Mouse (Mus musculus) c-Kit-negative CD71-positive TER-119-positive erythroid progenitor cells, embryonic 14.5 days (primary cell): ENCODE measurements around the gene Lman1l.

Source experiments
- DNase-seq: peaks from one replicate; pipeline ENCODE4 v3.0.0-alpha.2; 2013; ENCODE audit warnings: low read depth, low spot score

Gene Lman1l

GRCm38 (mm10) chr9:57577144-57577849 lies 43.3 kb downstream of the Lman1l start:
- peak; percentile 30 for DNase-seq

DNA sequence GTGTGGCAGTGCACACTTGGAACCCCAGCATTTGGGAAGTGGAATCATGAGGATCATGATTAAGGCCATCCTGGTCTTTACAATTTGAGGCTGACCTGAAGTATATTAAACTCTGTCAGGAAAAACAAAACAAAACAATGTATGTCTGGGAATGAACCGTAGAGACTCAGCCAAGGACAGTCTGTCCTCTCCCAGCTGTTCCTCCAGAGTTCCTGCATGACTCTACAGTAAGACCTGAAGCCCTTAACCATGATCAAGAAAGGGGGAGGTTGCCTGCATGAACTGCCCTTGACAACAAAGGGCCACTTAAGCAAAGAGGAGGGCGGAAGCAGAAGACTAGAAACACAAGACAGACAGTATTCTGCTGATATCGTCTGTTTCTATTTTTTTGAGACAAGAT lies 45.0 kb downstream of the Lman1l start:
- no peak for DNase-seq

- no peak for DNase-seq
These were observed 46.2 kb downstream of the Lman1l start for GRCm38 (mm10) chr9:57574397-57574796.

DNA sequence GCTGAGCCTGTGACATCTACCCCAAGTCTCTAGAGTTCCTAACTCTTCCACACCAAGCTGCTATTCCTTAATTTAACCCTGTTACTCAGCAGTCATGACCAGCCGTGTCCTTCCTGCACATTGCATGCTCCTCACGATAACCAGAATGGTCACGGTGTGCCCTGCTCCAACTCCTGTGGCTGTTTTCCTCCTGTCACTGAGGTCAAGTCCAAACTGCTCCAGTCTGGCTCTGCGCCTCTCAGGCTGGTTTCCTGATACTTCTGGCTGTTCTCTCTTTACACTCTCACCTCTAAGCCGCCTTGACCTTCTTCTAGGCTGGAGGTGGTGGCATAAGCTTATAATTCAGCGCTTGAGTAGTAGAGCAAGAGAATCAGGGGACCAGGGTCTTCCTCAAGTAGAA lies 52.1 kb downstream of the Lman1l start:
- DNase-seq = no peak

- DNase-seq = no peak
These were observed 53.7 kb downstream of the Lman1l start for GRCm38 (mm10) chr9:57566846-57567245.

- DNase-seq = no peak
These were observed 54.8 kb downstream of the Lman1l start for GRCm38 (mm10) chr9:57565741-57566221.

DNA sequence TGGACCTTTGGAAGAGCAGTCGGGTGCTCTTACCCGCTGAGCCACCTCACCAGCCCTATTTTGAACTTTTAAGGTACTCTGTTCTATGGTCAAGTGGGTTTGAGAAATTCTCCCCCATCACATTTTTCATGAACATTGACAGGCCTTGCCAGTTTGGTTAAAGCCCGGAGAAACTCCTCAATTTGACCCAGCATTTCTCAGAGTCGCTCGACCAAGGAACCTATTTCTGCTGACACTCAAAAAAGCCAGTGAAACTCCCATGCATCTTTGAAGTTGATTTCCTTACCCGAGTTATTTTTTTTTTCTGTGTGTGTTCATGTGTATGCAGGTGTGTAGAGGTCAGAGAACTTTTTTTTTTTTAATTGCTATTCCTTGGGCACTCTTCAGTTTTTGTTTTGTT lies 56.0 kb downstream of the Lman1l start:
- no peak for DNase-seq

GRCm38 (mm10) chr9:57562896-57563372 lies 57.6 kb downstream of the Lman1l start:
- no peak for DNase-seq

GRCm38 (mm10) chr9:57561711-57562099 lies 58.9 kb downstream of the Lman1l start:
- no peak for DNase-seq

DNA sequence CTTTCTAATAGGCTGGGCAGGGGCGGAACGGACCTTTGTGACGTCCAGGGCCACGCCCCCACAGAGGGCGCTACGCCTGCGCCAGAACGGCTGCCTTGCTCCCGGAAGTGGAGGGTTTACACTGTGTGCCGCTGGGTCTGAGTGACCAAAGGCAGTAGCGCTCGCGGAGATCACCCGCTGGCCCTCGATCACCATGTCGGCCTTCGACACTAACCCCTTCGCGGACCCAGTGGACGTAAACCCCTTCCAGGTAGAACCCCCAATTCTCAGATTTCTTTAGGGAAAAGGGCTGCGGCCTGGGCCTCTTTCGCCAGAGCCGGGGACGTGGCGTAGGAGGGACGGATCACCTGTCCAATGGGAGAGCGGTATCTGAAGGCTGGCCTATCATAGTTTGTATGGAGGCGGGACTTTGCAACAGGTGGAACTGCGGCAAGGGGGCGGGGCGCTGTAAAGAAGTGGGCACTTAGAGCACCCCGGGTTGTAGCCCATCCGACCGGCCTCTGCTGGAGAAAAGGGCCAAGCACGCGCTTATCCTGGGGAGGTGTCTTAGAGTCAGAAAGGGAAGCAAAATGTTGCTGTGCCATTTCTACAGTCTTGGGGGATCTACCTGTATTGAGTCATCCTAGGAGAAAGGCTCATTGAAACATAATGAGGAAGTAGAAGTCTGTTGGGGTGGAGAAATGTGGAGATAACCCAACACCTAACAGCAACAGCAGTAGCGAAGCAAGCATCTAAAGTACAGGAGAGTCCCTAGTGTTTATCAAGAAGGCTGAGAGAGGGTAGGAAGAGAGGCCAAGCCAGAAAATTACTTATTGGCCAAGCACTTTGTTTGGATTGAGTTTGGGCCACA lies 59.5 kb downstream of the Lman1l start, which contains the start of gene Scamp2:
TSS of gene Scamp2 (plus strand) at position 83 of the 850 bp plus-strand sequence.
- DNase-seq = peak; percentile 87

DNA sequence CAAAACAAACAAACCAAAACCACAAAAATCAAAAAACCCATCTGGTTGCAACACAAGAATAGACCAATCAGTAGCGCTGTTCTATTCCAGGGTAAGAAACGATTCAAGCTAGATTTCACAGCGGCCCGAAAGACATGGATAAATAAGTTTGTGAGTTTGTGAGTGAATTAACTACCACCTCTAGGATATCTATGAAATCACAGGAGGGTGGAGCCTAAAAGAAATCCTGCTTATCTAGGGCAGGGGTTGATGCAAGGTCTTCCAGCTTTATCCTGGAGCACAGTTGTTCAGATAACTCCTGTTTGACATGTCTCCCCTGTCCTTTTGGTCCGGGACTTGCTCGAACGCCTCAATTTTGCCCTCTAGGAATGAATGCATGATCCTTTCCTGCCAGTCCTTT lies 60.3 kb downstream of the Lman1l start:
- no peak for DNase-seq

DNA sequence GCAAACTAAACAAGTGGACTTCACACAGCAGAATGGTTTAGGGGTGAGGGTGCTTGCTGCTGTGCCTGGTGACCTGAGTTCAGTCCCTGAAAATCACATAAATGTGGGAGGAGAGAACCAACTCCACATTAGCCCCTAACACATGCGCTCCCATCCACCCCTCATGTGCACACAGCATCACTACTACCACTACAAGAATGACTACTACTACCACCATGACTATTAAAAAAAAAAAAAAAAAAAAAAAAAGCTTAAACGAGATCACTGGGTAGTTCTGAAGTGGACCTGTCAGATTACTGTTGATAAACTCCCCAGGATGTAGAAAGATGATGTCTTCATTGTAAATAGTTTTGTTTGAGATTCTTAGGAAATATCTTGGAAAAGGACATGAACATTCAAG lies 61.0 kb downstream of the Lman1l start:
- DNase-seq = no peak

GRCm38 (mm10) chr9:57558625-57559024 lies 61.9 kb downstream of the Lman1l start:
- DNase-seq = no peak

DNA sequence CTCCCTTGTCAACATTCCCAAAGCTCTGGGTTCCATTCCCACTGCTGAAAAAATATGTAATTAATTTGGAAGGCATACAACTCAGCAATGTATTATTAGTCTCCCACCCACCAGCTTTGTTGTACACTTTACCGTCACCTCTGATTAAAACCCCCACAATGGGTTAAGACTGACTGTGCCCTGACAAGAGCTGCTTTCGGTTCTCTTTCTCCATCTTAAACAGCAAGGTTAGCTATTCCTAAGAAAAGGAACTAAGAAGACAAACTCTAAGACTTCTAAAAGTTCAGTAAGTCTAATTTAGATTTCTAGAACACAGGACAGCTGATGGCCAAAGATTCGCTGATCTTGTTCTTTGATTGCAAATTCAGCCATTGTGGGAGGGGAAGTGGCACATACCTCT lies 63.4 kb downstream of the Lman1l start:
- DNase-seq = no peak
